Mouse (Mus musculus) adrenal gland, adult 18-20 months (tissue): ENCODE measurements around the gene Elp6. TPM values are rescaled to one million over a fixed set of nuclear protein-coding genes. Genes with fewer than 3 reads are reported as not detected.

Experiments
- DNase-seq, 2 experiments: peaks; one replicate each; pipeline ENCODE4 v3.0.0; 2021 to 2022; ENCODE audit warnings: low spot score in 2 of 2
- long read RNA-seq, 2 experiments: library from polyadenylated mRNA; stranded (forward); transcript quantifications; one replicate each; pipeline ENCODE4 v2.0.0; 2021
- total RNA-seq, 2 experiments: library from RNA; stranded (reverse); gene quantifications; 1 replicate in 1 of 2; 2 replicates in 1 of 2; pipeline ENCODE4 v1.2.3; 2021

Gene Elp6
- total RNA-seq: 1 to 10 TPM; 6.1 to 7.7 TPM
- long read RNA-seq, experiment 1, transcript Elp6-205 (7 exons, 1,304 nt): major isoform, 5 of 7 reads
- long read RNA-seq, experiment 1, partial matches to known transcripts: 0 of 7 reads
- long read RNA-seq, experiment 1, other reads (novel, unspliced or antisense): 2 of 7 reads
- long read RNA-seq, experiment 2, transcript Elp6-205 (7 exons, 1,304 nt): major isoform, 18 of 26 reads
- long read RNA-seq, experiment 2, partial matches to known transcripts: 1 of 26 reads
- long read RNA-seq, experiment 2, other reads (novel, unspliced or antisense): 7 of 26 reads

- DNase-seq: peak; percentile 78 to 88
These were observed at the start of gene Elp6 for GRCm38 (mm10) chr9:110304969-110305651. Elp6 (plus strand) TSS chr9:110305173.

- DNase-seq: no peak
These were observed 49.5 kb upstream of the Elp6 start for GRCm38 (mm10) chr9:110255407-110256019.

- DNase-seq: no peak
These were observed 46.3 kb upstream of the Elp6 start for GRCm38 (mm10) chr9:110258646-110259045.

- DNase-seq: no peak
These were observed 45.9 kb upstream of the Elp6 start for GRCm38 (mm10) chr9:110259118-110259517.

- no peak for DNase-seq
These were observed 41.8 kb upstream of the Elp6 start for GRCm38 (mm10) chr9:110263181-110263580.

GRCm38 (mm10) chr9:110264991-110265390 lies 40.0 kb upstream of the Elp6 start:
- DNase-seq: no peak

- no peak for DNase-seq
These were observed 36.6 kb upstream of the Elp6 start for GRCm38 (mm10) chr9:110268416-110268815.

GRCm38 (mm10) chr9:110272330-110272729 lies 32.6 kb upstream of the Elp6 start:
- no peak for DNase-seq

GRCm38 (mm10) chr9:110273507-110273906 lies 31.5 kb upstream of the Elp6 start:
- no peak for DNase-seq

GRCm38 (mm10) chr9:110275882-110276281 lies 29.1 kb upstream of the Elp6 start:
- DNase-seq: no peak

- DNase-seq: peak in 1 of 2 experiments; percentile 61
These were observed 27.5 kb upstream of the Elp6 start for GRCm38 (mm10) chr9:110277431-110277881.

GRCm38 (mm10) chr9:110284075-110284697 lies 20.8 kb upstream of the Elp6 start:
- no peak for DNase-seq

- no peak for DNase-seq
These were observed 17.6 kb upstream of the Elp6 start for GRCm38 (mm10) chr9:110287321-110287924.

- DNase-seq: no peak
These were observed 11.7 kb upstream of the Elp6 start for GRCm38 (mm10) chr9:110293254-110293718.

GRCm38 (mm10) chr9:110293873-110294415 lies 11.0 kb upstream of the Elp6 start:
- DNase-seq: no peak

GRCm38 (mm10) chr9:110294786-110295185 lies 10.2 kb upstream of the Elp6 start:
- no peak for DNase-seq

GRCm38 (mm10) chr9:110296867-110297627 lies 7.9 kb upstream of the Elp6 start:
- DNase-seq: peak; percentile 78 to 81

- no peak for DNase-seq
These were observed 457 bp upstream of the Elp6 start for GRCm38 (mm10) chr9:110304516-110304915.

- DNase-seq: no peak
These were observed 1.4 kb downstream of the Elp6 start for GRCm38 (mm10) chr9:110306371-110306770.

- DNase-seq: no peak
These were observed 9.7 kb downstream of the Elp6 start for GRCm38 (mm10) chr9:110314706-110315105.
